Mouse (Mus musculus): ENCODE measurements at regions not wholly inside any gene's neighbourhood (a gene's known extent, or its start where the extent isn't known, plus 50 kb on each side); places are given as distances from the start of the nearest gene placed in this dataset.
A peak's percentile ranks its signal among the peaks of the same experiment; 100 is the strongest.

DNA sequence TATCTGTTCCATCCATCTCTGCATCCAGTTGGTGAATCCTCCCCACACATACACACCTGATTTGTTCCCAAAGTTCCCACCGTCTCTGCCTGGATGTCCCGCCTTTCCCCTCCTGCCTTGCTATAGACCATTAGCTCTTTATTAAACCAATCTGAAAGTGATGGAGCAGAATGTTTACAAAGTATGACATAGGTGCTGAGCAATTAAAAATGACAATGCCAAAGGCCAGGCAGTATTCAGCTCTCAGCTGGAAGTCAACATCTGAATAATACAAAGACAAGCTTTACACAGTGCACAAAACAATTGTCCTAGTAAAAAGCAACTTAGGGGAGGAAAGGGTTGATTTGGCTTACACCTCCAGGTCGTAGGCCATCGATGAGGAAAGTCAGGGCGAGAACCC is 136.8 kb upstream of the Kit start:
- no peaks in the 10 kb centered on the region for H3K9me3 ChIP-seq (ENCODE audit: low read length)
- no peak overlapping the region for H3K4me3 ChIP-seq (replicated peaks; ENCODE audit: low read length)
- H3K36me3 ChIP-seq (ENCODE audit: insufficient read depth, low read length) = no peaks in the 10 kb centered on the region
- H3K27me3 ChIP-seq (ENCODE audit: insufficient read depth, low read length) = 0 out of 2 replicates have a peak, but pooled peaks cover 4% of the 10 kb centered on the region
- 0 out of 2 replicates have a peak, but pooled peaks cover 3% of the 10 kb centered on the region for H3K4me1 ChIP-seq (replicated peaks; ENCODE audit: low read depth, low read length)
- TF ChIP-seq NANOG (IDR thresholded peaks at IDR 0.05; ENCODE audit: borderline replicate concordance, low read length) (peak; percentile 94), CTCF (conservative IDR thresholded peaks at IDR 0.05; ENCODE audit: low read length) (no peak)

DNA sequence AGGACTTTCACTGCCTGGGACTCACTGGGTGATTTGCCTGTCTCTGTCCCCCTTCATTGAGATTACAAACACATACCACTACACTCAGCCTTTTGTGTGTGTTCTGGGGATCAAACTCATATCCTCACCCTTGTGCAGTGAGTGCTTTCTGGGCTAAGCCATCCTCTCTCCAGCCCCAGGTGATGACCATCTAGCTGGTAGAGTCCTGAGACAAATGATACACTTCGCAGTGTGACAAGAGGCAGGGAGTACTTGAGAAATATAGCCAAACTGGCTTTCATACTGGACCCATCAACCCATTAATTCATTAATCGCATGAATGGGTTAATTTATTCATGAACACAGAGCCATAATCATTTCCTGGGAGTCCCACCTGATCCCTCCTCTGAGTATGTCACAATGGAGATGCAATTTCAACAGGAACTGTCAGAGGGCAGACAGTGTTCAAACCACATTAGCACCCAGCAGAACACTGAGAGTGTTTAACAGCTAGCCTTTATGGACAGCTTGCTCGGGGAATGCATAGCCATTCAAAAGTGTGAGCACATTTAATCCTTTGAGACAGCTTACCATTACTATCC is 130.6 kb upstream of the Kit start:
- Histone ChIP-seq H3K36me3 (ENCODE audit: insufficient read depth, low read length) (no peaks in the 10 kb centered on the region), H3K4me1 (replicated peaks; ENCODE audit: low read depth, low read length) (no peaks in the 10 kb centered on the region), H3K4me3 (replicated peaks; ENCODE audit: low read length) (no peak overlapping the region), H3K9me3 (ENCODE audit: low read length) (no peaks in the 10 kb centered on the region), H3K27me3 (ENCODE audit: insufficient read depth, low read length) (peaks cover 15% of the 10 kb centered on the region)
- TF ChIP-seq NANOG (IDR thresholded peaks at IDR 0.05; ENCODE audit: borderline replicate concordance, low read length) (no peak), POU5F1 (IDR thresholded peaks at IDR 0.05; ENCODE audit: borderline replicate concordance, low read length) (no peak), CTCF (conservative IDR thresholded peaks at IDR 0.05; ENCODE audit: low read length) (no peak)

DNA sequence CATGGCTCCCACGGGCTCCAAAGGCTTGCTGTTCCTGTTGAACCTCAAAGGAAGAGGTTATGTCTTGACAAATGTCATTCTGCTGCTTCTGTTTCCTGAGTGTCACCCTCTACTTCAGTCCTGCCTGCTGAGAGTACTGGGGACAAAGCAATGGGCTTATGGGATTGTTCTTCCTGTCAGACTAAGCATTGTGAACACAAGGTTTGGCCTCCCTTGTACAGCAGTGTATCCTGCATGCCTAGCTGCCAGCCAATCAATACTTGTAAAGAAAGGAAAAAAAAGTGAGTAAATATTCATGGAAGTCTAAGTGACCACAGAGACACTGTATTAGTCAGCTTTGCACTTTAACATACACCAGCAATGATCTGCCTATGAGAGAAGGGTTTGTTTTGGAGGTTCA is 128.3 kb upstream of the Kit start:
- H3K27me3 ChIP-seq (ENCODE audit: insufficient read depth, low read length) = peaks cover 32% of the 10 kb centered on the region
- no peaks in the 10 kb centered on the region for H3K36me3 ChIP-seq (ENCODE audit: insufficient read depth, low read length)
- no peaks in the 10 kb centered on the region for H3K9me3 ChIP-seq (ENCODE audit: low read length)
- no peak for TF ChIP-seq NANOG (IDR thresholded peaks at IDR 0.05; ENCODE audit: borderline replicate concordance, low read length)
- TF ChIP-seq CTCF (conservative IDR thresholded peaks at IDR 0.05; ENCODE audit: low read length) = no peak
- TF ChIP-seq POU5F1 (IDR thresholded peaks at IDR 0.05; ENCODE audit: borderline replicate concordance, low read length) = no peak
- H3K4me3 ChIP-seq (replicated peaks; ENCODE audit: low read length) = no peak overlapping the region
- peaks cover 17% of the 10 kb centered on the region for H3K4me1 ChIP-seq (replicated peaks; ENCODE audit: low read depth, low read length)

DNA sequence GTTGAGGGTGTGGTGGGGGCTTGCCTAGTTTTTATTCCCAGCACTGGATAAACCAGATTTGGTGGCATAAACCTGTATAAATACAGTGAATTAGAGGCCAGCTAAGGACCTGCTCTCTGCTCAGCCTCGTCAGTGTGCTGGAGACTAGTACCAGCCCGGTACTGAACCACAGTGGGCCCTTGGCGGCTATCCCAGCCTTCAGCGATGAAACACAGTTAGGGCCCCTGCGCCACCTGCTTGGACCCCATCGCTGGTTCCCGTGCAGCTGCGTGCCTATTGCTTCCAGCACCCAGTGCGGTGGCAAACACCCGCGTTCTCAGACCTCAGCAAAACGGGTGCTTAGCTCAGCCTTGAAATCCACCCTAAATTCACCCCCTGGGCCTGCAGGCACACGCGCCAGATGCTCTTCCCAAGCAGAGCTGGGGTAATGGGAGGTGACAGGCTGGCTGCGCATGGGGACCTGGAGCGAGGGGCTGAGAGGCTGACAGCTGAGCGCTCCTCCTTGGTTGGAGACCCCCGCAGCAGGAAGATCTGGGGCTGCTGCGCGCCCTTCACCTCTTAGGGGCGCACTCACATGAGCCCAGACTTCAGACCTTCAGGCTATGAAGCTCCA is 124.7 kb upstream of the Kit start:
- peaks cover 17% of the 10 kb centered on the region for H3K4me1 ChIP-seq (replicated peaks; ENCODE audit: low read depth, low read length)
- H3K9me3 ChIP-seq (ENCODE audit: low read length) = no peaks in the 10 kb centered on the region
- no peak for TF ChIP-seq POU5F1 (IDR thresholded peaks at IDR 0.05; ENCODE audit: borderline replicate concordance, low read length)
- no peak for TF ChIP-seq CTCF (conservative IDR thresholded peaks at IDR 0.05; ENCODE audit: low read length)
- TF ChIP-seq NANOG (IDR thresholded peaks at IDR 0.05; ENCODE audit: borderline replicate concordance, low read length) = no peak
- no peaks in the 10 kb centered on the region for H3K36me3 ChIP-seq (ENCODE audit: insufficient read depth, low read length)
- H3K4me3 ChIP-seq (replicated peaks; ENCODE audit: low read length) = peak overlapping the region; percentile 56
- H3K27me3 ChIP-seq (ENCODE audit: insufficient read depth, low read length) = peaks cover 28% of the 10 kb centered on the region

DNA sequence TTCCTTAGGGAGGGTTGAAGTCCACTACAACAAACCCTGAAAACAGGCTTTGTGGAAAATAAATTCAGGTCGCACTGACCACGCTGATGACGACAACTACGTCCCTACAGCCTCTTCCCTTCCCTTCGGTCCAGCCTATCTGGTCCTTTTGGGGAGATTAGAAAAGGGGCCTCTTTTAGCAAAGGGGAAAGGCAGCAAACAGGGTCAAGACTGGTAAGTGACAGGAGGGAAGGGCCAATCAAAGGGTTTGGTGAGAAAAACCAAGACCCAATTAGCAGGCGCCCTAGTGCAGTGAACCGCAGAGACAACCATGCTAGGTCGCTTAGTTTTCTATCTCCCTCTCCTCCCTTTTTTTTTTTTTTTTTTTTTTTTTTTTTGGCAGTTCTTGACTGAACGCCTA is 124.2 kb upstream of the Kit start:
- Histone ChIP-seq H3K27me3 (ENCODE audit: insufficient read depth, low read length) (peaks cover 28% of the 10 kb centered on the region), H3K4me3 (replicated peaks; ENCODE audit: low read length) (peak overlapping the region; percentile 56), H3K9me3 (ENCODE audit: low read length) (no peaks in the 10 kb centered on the region), H3K36me3 (ENCODE audit: insufficient read depth, low read length) (no peaks in the 10 kb centered on the region), H3K4me1 (replicated peaks; ENCODE audit: low read depth, low read length) (peaks cover 17% of the 10 kb centered on the region)
- TF ChIP-seq NANOG (IDR thresholded peaks at IDR 0.05; ENCODE audit: borderline replicate concordance, low read length) = no peak
- no peak for TF ChIP-seq CTCF (conservative IDR thresholded peaks at IDR 0.05; ENCODE audit: low read length)
- no peak for TF ChIP-seq POU5F1 (IDR thresholded peaks at IDR 0.05; ENCODE audit: borderline replicate concordance, low read length)

DNA sequence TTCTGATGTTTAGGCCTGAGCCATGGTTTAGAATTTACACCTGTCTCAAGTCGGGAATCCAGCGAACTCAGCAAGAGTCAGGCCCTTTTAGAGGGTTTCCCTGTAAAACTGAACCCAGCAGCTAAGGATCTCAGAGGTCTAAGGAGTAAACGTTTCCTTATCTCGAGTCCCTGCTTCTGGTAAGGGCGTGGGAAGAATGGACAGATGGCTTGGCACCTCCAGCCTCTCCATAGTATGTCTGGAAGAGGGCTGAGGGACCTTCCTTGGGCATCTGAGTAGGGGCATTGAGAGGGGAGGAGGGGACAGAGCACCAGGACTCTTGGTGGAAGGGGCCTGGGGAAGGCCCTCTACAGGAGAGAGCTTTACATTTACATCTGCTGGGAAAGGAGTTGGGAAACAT is 123.6 kb upstream of the Kit start:
- H3K27me3 ChIP-seq (ENCODE audit: insufficient read depth, low read length) = peaks cover 32% of the 10 kb centered on the region
- TF ChIP-seq POU5F1 (IDR thresholded peaks at IDR 0.05; ENCODE audit: borderline replicate concordance, low read length) (no peak), CTCF (conservative IDR thresholded peaks at IDR 0.05; ENCODE audit: low read length) (no peak), NANOG (IDR thresholded peaks at IDR 0.05; ENCODE audit: borderline replicate concordance, low read length) (no peak)
- H3K4me3 ChIP-seq (replicated peaks; ENCODE audit: low read length) = no peak overlapping the region
- H3K4me1 ChIP-seq (replicated peaks; ENCODE audit: low read depth, low read length) = peaks cover 17% of the 10 kb centered on the region
- H3K9me3 ChIP-seq (ENCODE audit: low read length) = no peaks in the 10 kb centered on the region
- no peaks in the 10 kb centered on the region for H3K36me3 ChIP-seq (ENCODE audit: insufficient read depth, low read length)

DNA sequence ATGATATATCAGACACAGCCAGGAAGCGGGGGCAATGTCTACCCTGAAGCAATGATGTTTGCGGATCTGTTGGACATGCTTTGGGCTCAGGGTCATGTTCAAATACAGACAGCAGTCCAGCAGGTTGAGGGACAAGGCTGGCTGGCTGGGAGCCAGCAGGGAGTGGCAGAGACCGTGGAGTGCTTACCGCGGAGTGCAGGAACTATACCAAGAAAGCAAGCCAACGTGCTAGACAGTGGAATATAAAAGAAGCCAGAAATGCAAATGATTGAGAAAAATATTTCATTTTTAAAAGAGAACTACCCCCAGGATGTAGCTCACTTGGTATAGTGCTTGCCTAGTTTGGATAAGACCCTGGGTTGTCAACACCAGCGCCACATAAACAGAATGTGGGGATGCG is 123.0 kb upstream of the Kit start:
- no peaks in the 10 kb centered on the region for H3K36me3 ChIP-seq (ENCODE audit: insufficient read depth, low read length)
- no peak overlapping the region for H3K4me3 ChIP-seq (replicated peaks; ENCODE audit: low read length)
- TF ChIP-seq POU5F1 (IDR thresholded peaks at IDR 0.05; ENCODE audit: borderline replicate concordance, low read length) (no peak), CTCF (conservative IDR thresholded peaks at IDR 0.05; ENCODE audit: low read length) (no peak), NANOG (IDR thresholded peaks at IDR 0.05; ENCODE audit: borderline replicate concordance, low read length) (no peak)
- no peaks in the 10 kb centered on the region for H3K9me3 ChIP-seq (ENCODE audit: low read length)
- peaks cover 17% of the 10 kb centered on the region for H3K4me1 ChIP-seq (replicated peaks; ENCODE audit: low read depth, low read length)
- H3K27me3 ChIP-seq (ENCODE audit: insufficient read depth, low read length) = peaks cover 32% of the 10 kb centered on the region

DNA sequence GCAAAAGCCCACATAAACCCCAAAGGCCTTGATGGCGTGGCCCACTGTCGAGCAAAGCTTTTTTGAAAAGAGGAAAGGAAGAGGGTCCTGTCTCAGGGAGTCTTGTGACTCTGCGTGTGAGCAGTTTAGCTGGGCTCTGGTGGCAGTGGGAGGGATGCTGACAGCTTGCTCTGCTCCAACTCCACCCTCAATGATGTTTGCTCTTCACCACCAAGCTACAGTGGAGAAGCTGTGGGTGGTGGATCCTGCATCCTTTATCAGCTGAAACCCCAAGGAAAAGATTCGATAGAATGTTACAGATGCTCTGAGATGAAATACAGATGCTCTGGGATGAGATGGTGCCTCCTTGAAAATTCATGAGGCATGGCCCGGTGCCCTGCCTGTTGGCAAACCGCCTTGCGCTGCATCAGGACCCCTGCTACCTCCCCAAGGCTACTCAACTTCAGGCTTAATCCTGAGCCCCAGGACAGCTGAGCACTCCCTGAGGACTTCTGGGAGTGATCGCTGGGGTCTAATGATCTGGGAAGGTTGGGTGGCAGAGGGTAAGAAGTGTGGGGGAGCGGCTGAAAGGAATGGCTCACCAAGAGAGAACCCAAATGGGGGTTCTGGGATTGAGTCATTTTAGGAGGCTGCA is 120.8 kb upstream of the Kit start:
- no peaks in the 10 kb centered on the region for H3K36me3 ChIP-seq (ENCODE audit: insufficient read depth, low read length)
- H3K4me3 ChIP-seq (replicated peaks; ENCODE audit: low read length) = no peak overlapping the region
- H3K27me3 ChIP-seq (ENCODE audit: insufficient read depth, low read length) = peaks cover 23% of the 10 kb centered on the region
- peaks cover 17% of the 10 kb centered on the region for H3K4me1 ChIP-seq (replicated peaks; ENCODE audit: low read depth, low read length)
- no peaks in the 10 kb centered on the region for H3K9me3 ChIP-seq (ENCODE audit: low read length)
- TF ChIP-seq NANOG (IDR thresholded peaks at IDR 0.05; ENCODE audit: borderline replicate concordance, low read length) (no peak), CTCF (conservative IDR thresholded peaks at IDR 0.05; ENCODE audit: low read length) (no peak), POU5F1 (IDR thresholded peaks at IDR 0.05; ENCODE audit: borderline replicate concordance, low read length) (no peak)

Data from E14TG2a.4 (cell line).